Mouse (Mus musculus): ENCODE results near the gene Cers6.

- no peak for TF ChIP-seq POLR2A (IDR thresholded peaks at IDR 0.05; ENCODE audit: low read depth, low read length)
- no peak for TF ChIP-seq CTCF (IDR thresholded peaks at IDR 0.05; ENCODE audit: borderline replicate concordance, insufficient read depth, low read length)
These were observed 38.9 kb upstream of the Cers6 start for GRCm38 (mm10) chr2:68822152-68822887.
